ENCODE assay signal across 8 mouse cellular contexts in the genomic region with DNA sequence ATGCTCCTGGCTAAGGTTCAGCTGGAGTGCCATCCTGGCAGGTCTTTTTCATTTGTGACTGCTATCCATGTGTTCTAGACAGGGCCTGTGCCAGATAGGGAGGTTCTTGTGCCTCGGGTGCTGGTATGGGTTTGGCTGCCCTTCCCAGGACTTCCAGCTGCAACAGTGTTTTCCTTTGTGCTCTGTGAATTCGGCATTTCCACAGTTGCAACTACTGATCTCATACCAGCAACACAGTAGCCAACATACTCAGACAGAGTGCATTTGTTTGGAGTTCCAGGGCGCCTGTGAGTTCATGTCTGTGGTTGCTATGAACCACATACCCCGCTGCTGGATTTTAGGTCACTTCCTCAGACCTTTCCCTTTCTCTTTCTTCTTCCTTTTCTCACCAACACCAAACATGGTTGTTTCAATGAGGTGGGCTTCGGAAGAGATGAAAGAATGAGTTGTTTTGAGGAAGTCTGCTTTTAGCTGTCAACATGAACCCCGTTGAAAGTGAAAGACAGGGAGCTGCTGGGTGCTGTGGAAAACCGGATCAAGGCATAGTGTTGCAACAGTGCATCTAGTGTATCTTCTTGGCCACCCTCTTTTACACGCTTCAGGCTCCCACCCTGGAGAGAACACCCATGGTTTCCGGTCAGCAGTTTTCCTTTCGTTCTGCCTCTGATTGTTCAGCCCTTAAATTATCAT.
DNase-seq lines count a peak whose midpoint lies in the region; ATAC-seq and TF ChIP-seq lines count a peak whose summit lies in the region.

No protein-coding gene starts in this region.

- H3K9me3 ChIP-seq in lung, postnatal 0 days (ENCODE audit: low read length) = no peaks in the 10 kb centered on the region
- no peaks in the 10 kb centered on the region for H3K9me3 ChIP-seq in midbrain, embryonic 16.5 days (replicated peaks; ENCODE audit: control insufficient read depth, low read length, poor library complexity, severe bottlenecking)

- no peaks in the 10 kb centered on the region for H3K4me1 ChIP-seq in lung, postnatal 0 days (ENCODE audit: insufficient read depth, low read depth, low read length)
- H3K4me1 ChIP-seq in midbrain, embryonic 16.5 days (ENCODE audit: control insufficient read depth, insufficient read depth, low read length) = no peaks in the 10 kb centered on the region

- H3K4me2 ChIP-seq in lung, postnatal 0 days (replicated peaks; ENCODE audit: low read depth, low read length) = no peak overlapping the region
- H3K4me2 ChIP-seq in midbrain, embryonic 16.5 days (ENCODE audit: low read length) = no peak overlapping the region

- ATAC-seq in lung, postnatal 0 days = peak; percentile 40; the same call in 1 of the 2 replicates
- ATAC-seq in hematopoietic stem cell, adult 5-6 weeks (replicated peaks in 1 of 2; ENCODE audit: insufficient read depth in 1 of 2, low FRiP score in 2 of 2, low TSS enrichment in 1 of 2, low read depth in 1 of 2, poor library complexity in 2 of 2, severe bottlenecking in 2 of 2) = peak; percentile 66 to 84
- ATAC-seq in midbrain, embryonic 16.5 days = no peak

- no peak overlapping the region for H3K27ac ChIP-seq in lung, postnatal 0 days (ENCODE audit: low read length)
- H3K27ac ChIP-seq in midbrain, embryonic 16.5 days (ENCODE audit: low read length) = no peak overlapping the region

- no peak for TF ChIP-seq CTCF in lung, postnatal 0 days (IDR thresholded peaks at IDR 0.05)

- WGBS in lung, postnatal 0 days = 56% methylated on average over 10 of the region's 10 CpGs
- 81% methylated on average over 10 of the region's 10 CpGs for WGBS in midbrain, embryonic 16.5 days

- no peak for TF ChIP-seq EP300 in lung, postnatal 0 days (IDR thresholded peaks at IDR 0.05)

- H3K4me3 ChIP-seq in lung, postnatal 0 days (ENCODE audit: low read depth, low read length) = no peak overlapping the region
- H3K4me3 ChIP-seq in midbrain, embryonic 16.5 days (ENCODE audit: low read depth, low read length) = no peak overlapping the region

- no peaks in the 10 kb centered on the region for H3K27me3 ChIP-seq in lung, postnatal 0 days (replicated peaks; ENCODE audit: insufficient read depth, low read length)
- no peaks in the 10 kb centered on the region for H3K27me3 ChIP-seq in midbrain, embryonic 16.5 days (ENCODE audit: control insufficient read depth, insufficient read depth, low read depth, low read length)

- H3K36me3 ChIP-seq in lung, postnatal 0 days (ENCODE audit: insufficient read depth, low read length) = no peaks in the 10 kb centered on the region
- no peaks in the 10 kb centered on the region for H3K36me3 ChIP-seq in midbrain, embryonic 16.5 days (ENCODE audit: control insufficient read depth, insufficient read depth, low read length)

- no peak overlapping the region for H3K9ac ChIP-seq in lung, postnatal 0 days (replicated peaks; ENCODE audit: low read depth)
- H3K9ac ChIP-seq in midbrain, embryonic 16.5 days (ENCODE audit: low read depth, low read length) = no peak overlapping the region

- DNase-seq in cerebellum, adult 9-10 months = peak; percentile 4
- no peak for DNase-seq in cerebellum, adult 11 months
- DNase-seq in lung, postnatal 0 days (ENCODE audit: low spot score) = peak; percentile 14
- DNase-seq in lung, postnatal 4 days = no peak
- peak; percentile 6 for DNase-seq in right cerebral cortex, postnatal 14 days
- DNase-seq in urinary bladder, adult 18-20 months (ENCODE audit: low spot score in 2 of 2) = no peak

Comparison
In these comparisons a context has a peak if more than half of its experiments do, and no peak if none do; other contexts are left out.
1. DNase-seq: peak in cerebellum, adult 9-10 months (single experiment), lung, postnatal 0 days (single experiment) and right cerebral cortex, postnatal 14 days (single experiment); none in cerebellum, adult 11 months (single experiment), lung, postnatal 4 days (0 of 2) and urinary bladder, adult 18-20 months (0 of 2).